Mouse (Mus musculus) C2C12 (cell line): ENCODE results near the gene Sez6l. TPM values are rescaled to one million over a fixed set of nuclear protein-coding genes. Genes with fewer than 3 reads are reported as not detected.

ENCODE experiments used
- H3K27me3 ChIP-seq: one replicate; pipeline ENCODE4 v1.6.1; 2011; ENCODE audit not compliant: control insufficient read depth, insufficient read depth, insufficient read length
- H3K36me3 ChIP-seq: one replicate; pipeline ENCODE4 v1.6.1; 2011; ENCODE audit not compliant: control insufficient read depth, insufficient read depth
- H3K4me3 ChIP-seq: one replicate; pipeline ENCODE4 v1.5.1; 2011; ENCODE audit warnings: mild to moderate bottlenecking, control low read depth; ENCODE audit not compliant: poor library complexity, insufficient read depth, severe bottlenecking
- H3K79me2 ChIP-seq: one replicate; pipeline ENCODE4 v1.6.1; 2011; ENCODE audit not compliant: control insufficient read depth, insufficient read depth
- H3K79me3 ChIP-seq: one replicate; pipeline ENCODE4 v1.6.1; 2011; ENCODE audit warnings: low read depth, control low read depth
- H3ac ChIP-seq: one replicate; pipeline ENCODE3; 2011; ENCODE audit warnings: low read depth; ENCODE audit not compliant: control insufficient read depth, insufficient read length
- CEBPB ChIP-seq: IDR thresholded peaks from one replicate; pipeline ENCODE4 v1.6.1; 2011; ENCODE audit warnings: low read depth, mild to moderate bottlenecking, control low read depth, moderate library complexity
- CTCF ChIP-seq: IDR thresholded peaks from one replicate; pipeline ENCODE4 v1.5.1; 2011; ENCODE audit not compliant: control insufficient read depth, insufficient read depth, insufficient read length
- FOSL1 ChIP-seq: IDR thresholded peaks from one replicate; pipeline ENCODE4 v1.8.0; 2011; ENCODE audit warnings: mild to moderate bottlenecking, low read length; ENCODE audit not compliant: poor library complexity, insufficient read depth, severe bottlenecking
- MAX ChIP-seq: IDR thresholded peaks from one replicate; pipeline ENCODE4 v1.6.1; 2011; ENCODE audit warnings: mild to moderate bottlenecking, control low read depth
- MYOD1 ChIP-seq: IDR thresholded peaks from one replicate; pipeline ENCODE4 v1.6.1; 2011; ENCODE audit warnings: low read depth; ENCODE audit not compliant: control insufficient read depth, insufficient read length
- MYOG ChIP-seq: IDR thresholded peaks from one replicate; pipeline ENCODE4 v1.6.1; 2011; ENCODE audit not compliant: control insufficient read depth, insufficient read length; ENCODE audit errors: extremely low read depth
- USF1 ChIP-seq: IDR thresholded peaks from one replicate; pipeline ENCODE4 v1.6.1; 2011; ENCODE audit warnings: low read depth, mild to moderate bottlenecking, control low read depth, moderate library complexity
- polyA plus RNA-seq: library from polyadenylated mRNA; unstranded; fragments of >200 nt; fragmentation: generic; extraction: Trizol; gene quantifications from one replicate; pipeline ENCODE4 v1.2.1, GENCODE M21; 2012; ENCODE audit warnings: missing spikeins

Sez6l gene
- polyA plus RNA-seq, 1 experiment = not detected

- H3ac ChIP-seq = no peak overlapping the region
- H3K4me3 ChIP-seq = no peak overlapping the region
- H3K79me3 ChIP-seq = no peaks in the 10 kb centered on the region
- H3K27me3 ChIP-seq = peaks cover 10% of the 10 kb centered on the region
- no peaks in the 10 kb centered on the region for H3K79me2 ChIP-seq
- TF ChIP-seq CEBPB (no peak), MYOG (no peak), CTCF (no peak), FOSL1 (no peak), USF1 (peak; percentile 4), MAX (no peak)
- H3K36me3 ChIP-seq = no peaks in the 10 kb centered on the region
Measured at GRCm38 (mm10) chr5:112521703-112522527, 55.1 kb downstream of the Sez6l start.

GRCm38 (mm10) chr5:112520826-112521702 is 55.9 kb downstream of the Sez6l start:
- no peak for TF ChIP-seq MAX
- TF ChIP-seq CEBPB = no peak
- TF ChIP-seq MYOG = no peak
- no peak for TF ChIP-seq USF1
- no peak for TF ChIP-seq FOSL1
- TF ChIP-seq MYOD1 = no peak
- no peak for TF ChIP-seq CTCF

DNA sequence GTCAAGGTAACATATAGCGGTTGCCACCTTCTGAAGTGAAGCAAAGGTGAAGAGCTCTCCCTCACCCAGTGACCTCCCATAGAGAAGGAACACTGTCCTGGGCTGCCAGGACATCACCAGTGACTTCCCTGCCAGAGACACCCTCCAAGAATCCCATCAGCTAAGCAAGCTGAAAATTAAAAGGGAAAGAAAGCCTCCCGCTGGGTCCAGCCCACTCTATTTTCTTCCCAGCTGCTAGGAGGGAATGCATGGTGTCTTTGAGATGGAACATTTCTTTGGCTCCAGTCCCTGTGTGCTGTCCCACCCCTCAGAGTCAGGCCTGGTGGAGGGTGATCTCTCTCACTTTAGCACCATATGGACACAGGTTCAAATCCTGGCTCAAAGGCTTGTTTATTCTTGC is 58.2 kb downstream of the Sez6l start:
- H3K79me3 ChIP-seq = no peaks in the 10 kb centered on the region
- H3K79me2 ChIP-seq = no peaks in the 10 kb centered on the region
- TF ChIP-seq USF1 (no peak), MYOD1 (no peak), CTCF (no peak), CEBPB (no peak), MAX (no peak), FOSL1 (no peak), MYOG (no peak)
- no peaks in the 10 kb centered on the region for H3K36me3 ChIP-seq
- peaks cover 7% of the 10 kb centered on the region for H3K27me3 ChIP-seq
- H3ac ChIP-seq = no peak overlapping the region
- no peak overlapping the region for H3K4me3 ChIP-seq

More at GRCm38 (mm10) chr5:112520826-112521702, 55.9 kb downstream of the Sez6l start:
- H3K36me3 ChIP-seq = no peaks in the 10 kb centered on the region
- H3ac ChIP-seq = no peak overlapping the region
- H3K27me3 ChIP-seq = peaks cover 7% of the 10 kb centered on the region
- H3K79me3 ChIP-seq = no peaks in the 10 kb centered on the region
- no peaks in the 10 kb centered on the region for H3K79me2 ChIP-seq
- no peak overlapping the region for H3K4me3 ChIP-seq

GRCm38 (mm10) chr5:112517454-112517853 is 59.5 kb downstream of the Sez6l start:
- Histone ChIP-seq H3K79me3 (no peaks in the 10 kb centered on the region), H3K36me3 (no peaks in the 10 kb centered on the region), H3K4me3 (no peak overlapping the region), H3K27me3 (peaks cover 7% of the 10 kb centered on the region), H3K79me2 (no peaks in the 10 kb centered on the region), H3ac (no peak overlapping the region)
- TF ChIP-seq CTCF (no peak), USF1 (no peak), CEBPB (no peak), MYOD1 (no peak), FOSL1 (no peak), MYOG (no peak), MAX (no peak)

DNA sequence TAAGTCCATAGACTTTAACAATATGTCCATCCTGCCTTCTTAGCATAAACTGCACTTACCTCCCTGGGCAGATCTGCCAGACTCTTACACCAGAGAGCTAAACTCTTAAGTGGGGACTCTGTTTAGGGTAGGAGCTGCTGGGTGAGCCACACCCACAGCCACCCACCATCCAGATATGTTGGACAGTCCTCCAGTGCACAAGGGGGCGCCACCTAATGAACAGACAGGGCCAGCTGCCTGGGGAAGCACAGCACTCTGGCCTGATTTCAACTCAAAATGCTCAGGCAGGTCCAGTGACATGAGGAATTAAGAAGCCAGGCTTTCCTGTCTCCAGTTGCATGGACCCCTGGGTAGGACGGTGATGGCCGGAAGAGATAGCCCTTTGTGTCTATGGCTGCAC is 60.5 kb downstream of the Sez6l start:
- TF ChIP-seq FOSL1 (no peak), USF1 (no peak), MAX (no peak), MYOG (no peak), CTCF (no peak), MYOD1 (no peak), CEBPB (no peak)
- H3K79me3 ChIP-seq = no peaks in the 10 kb centered on the region
- H3ac ChIP-seq = no peak overlapping the region
- no peaks in the 10 kb centered on the region for H3K36me3 ChIP-seq
- no peaks in the 10 kb centered on the region for H3K79me2 ChIP-seq
- H3K4me3 ChIP-seq = no peak overlapping the region
- peaks cover 3% of the 10 kb centered on the region for H3K27me3 ChIP-seq
